Mouse (Mus musculus): Measurements from ENCODE around the gene Gm813. TPM values are rescaled to one million over a fixed set of nuclear protein-coding genes. Genes with fewer than 3 reads are reported as not detected.
"Not testable (repeated sequence)": the region's sequence is repeated elsewhere in the genome, so short reads cannot be mapped to it uniquely, and the experiment has no call there.

Gm813 gene
- polyA plus RNA-seq (2015; fragmentation: Nextera tagmentation; extraction: Ambion mirVana) = not detected in 2 replicates

GRCm38 (mm10) chr16:58616878-58617277 is at the start of gene Gm813:
TSS of gene Gm813 (minus strand) at chr16:58616978.
- Histone ChIP-seq H3K9me3 (replicated peaks; ENCODE audit: control insufficient read depth, low read length) (no peaks in the 10 kb centered on the region), H3K27me3 (ENCODE audit: control insufficient read depth, insufficient read depth, low read length) (no peaks in the 10 kb centered on the region), H3K4me1 (ENCODE audit: control insufficient read depth, insufficient read depth, low read length) (no peaks in the 10 kb centered on the region), H3K9ac (ENCODE audit: low read length) (no peak within 1 kb of the TSS), H3K4me2 (ENCODE audit: low read depth, low read length) (no peak within 1 kb of the TSS), H3K4me3 (replicated peaks; ENCODE audit: low read length) (no peak within 1 kb of the TSS), H3K36me3 (ENCODE audit: control insufficient read depth, insufficient read depth, low read length) (no peaks in the 10 kb centered on the region), H3K27ac (ENCODE audit: low read length) (no peak within 1 kb of the TSS)
- no peak for ATAC-seq (ENCODE audit: insufficient read depth, low FRiP score)
- 88% methylated on average over 6 of the region's 6 CpGs for WGBS

- not testable (repeated sequence) for H3K36me3 ChIP-seq (ENCODE audit: control insufficient read depth, insufficient read depth, low read length); H3K4me2 ChIP-seq (ENCODE audit: low read depth, low read length); H3K9me3 ChIP-seq (replicated peaks; ENCODE audit: control insufficient read depth, low read length); H3K9ac ChIP-seq (ENCODE audit: low read length); ATAC-seq (ENCODE audit: insufficient read depth, low FRiP score); H3K27ac ChIP-seq (ENCODE audit: low read length); H3K4me3 ChIP-seq (replicated peaks; ENCODE audit: low read length); H3K27me3 ChIP-seq (ENCODE audit: control insufficient read depth, insufficient read depth, low read length); H3K4me1 ChIP-seq (ENCODE audit: control insufficient read depth, insufficient read depth, low read length)
These were observed 48.4 kb upstream of the Gm813 start for GRCm38 (mm10) chr16:58665137-58665536.

GRCm38 (mm10) chr16:58663816-58664215 is 47.0 kb upstream of the Gm813 start:
- Histone ChIP-seq H3K9me3 (replicated peaks; ENCODE audit: control insufficient read depth, low read length) (no peaks in the 10 kb centered on the region), H3K4me2 (ENCODE audit: low read depth, low read length) (no peak overlapping the region), H3K4me3 (replicated peaks; ENCODE audit: low read length) (no peak overlapping the region), H3K27ac (ENCODE audit: low read length) (no peak overlapping the region), H3K27me3 (ENCODE audit: control insufficient read depth, insufficient read depth, low read length) (no peaks in the 10 kb centered on the region), H3K9ac (ENCODE audit: low read length) (no peak overlapping the region), H3K36me3 (ENCODE audit: control insufficient read depth, insufficient read depth, low read length) (no peaks in the 10 kb centered on the region), H3K4me1 (ENCODE audit: control insufficient read depth, insufficient read depth, low read length) (no peaks in the 10 kb centered on the region)
- 88% methylated on average over 2 of the region's 2 CpGs for WGBS
- no peak for ATAC-seq (ENCODE audit: insufficient read depth, low FRiP score)

GRCm38 (mm10) chr16:58663021-58663420 is 46.2 kb upstream of the Gm813 start:
- no peak overlapping the region for H3K27ac ChIP-seq (ENCODE audit: low read length)
- 42% methylated on average over 5 of the region's 5 CpGs for WGBS
- no peaks in the 10 kb centered on the region for H3K4me1 ChIP-seq (ENCODE audit: control insufficient read depth, insufficient read depth, low read length)
- peak; percentile 56; the same call in 1 of the 2 replicates for ATAC-seq (ENCODE audit: insufficient read depth, low FRiP score)
- H3K4me2 ChIP-seq (ENCODE audit: low read depth, low read length) = no peak overlapping the region
- H3K9me3 ChIP-seq (replicated peaks; ENCODE audit: control insufficient read depth, low read length) = no peaks in the 10 kb centered on the region
- H3K27me3 ChIP-seq (ENCODE audit: control insufficient read depth, insufficient read depth, low read length) = no peaks in the 10 kb centered on the region
- H3K9ac ChIP-seq (ENCODE audit: low read length) = no peak overlapping the region
- no peaks in the 10 kb centered on the region for H3K36me3 ChIP-seq (ENCODE audit: control insufficient read depth, insufficient read depth, low read length)
- no peak overlapping the region for H3K4me3 ChIP-seq (replicated peaks; ENCODE audit: low read length)

- Histone ChIP-seq H3K27me3 (ENCODE audit: control insufficient read depth, insufficient read depth, low read length) (no peaks in the 10 kb centered on the region), H3K4me3 (replicated peaks; ENCODE audit: low read length) (no peak overlapping the region), H3K4me1 (ENCODE audit: control insufficient read depth, insufficient read depth, low read length) (no peaks in the 10 kb centered on the region), H3K27ac (ENCODE audit: low read length) (no peak overlapping the region), H3K9ac (ENCODE audit: low read length) (no peak overlapping the region), H3K9me3 (replicated peaks; ENCODE audit: control insufficient read depth, low read length) (no peaks in the 10 kb centered on the region), H3K4me2 (ENCODE audit: low read depth, low read length) (no peak overlapping the region), H3K36me3 (ENCODE audit: control insufficient read depth, insufficient read depth, low read length) (no peaks in the 10 kb centered on the region)
- ATAC-seq (ENCODE audit: insufficient read depth, low FRiP score) = no peak
These were observed 45.6 kb upstream of the Gm813 start for GRCm38 (mm10) chr16:58662287-58662791.

GRCm38 (mm10) chr16:58661826-58662225 is 45.0 kb upstream of the Gm813 start:
- H3K27ac ChIP-seq (ENCODE audit: low read length) = no peak overlapping the region
- 70% methylated on average over 5 of the region's 5 CpGs for WGBS
- no peak for ATAC-seq (ENCODE audit: insufficient read depth, low FRiP score)

GRCm38 (mm10) chr16:58658668-58659067 is 41.9 kb upstream of the Gm813 start:
- H3K27ac ChIP-seq (ENCODE audit: low read length) = no peak overlapping the region
- no peaks in the 10 kb centered on the region for H3K4me1 ChIP-seq (ENCODE audit: control insufficient read depth, insufficient read depth, low read length)
- no peak overlapping the region for H3K9ac ChIP-seq (ENCODE audit: low read length)
- 88% methylated on average over 6 of the region's 6 CpGs for WGBS
- H3K4me2 ChIP-seq (ENCODE audit: low read depth, low read length) = no peak overlapping the region
- ATAC-seq (ENCODE audit: insufficient read depth, low FRiP score) = no peak
- no peaks in the 10 kb centered on the region for H3K9me3 ChIP-seq (replicated peaks; ENCODE audit: control insufficient read depth, low read length)
- H3K36me3 ChIP-seq (ENCODE audit: control insufficient read depth, insufficient read depth, low read length) = no peaks in the 10 kb centered on the region
- H3K4me3 ChIP-seq (replicated peaks; ENCODE audit: low read length) = no peak overlapping the region
- H3K27me3 ChIP-seq (ENCODE audit: control insufficient read depth, insufficient read depth, low read length) = no peaks in the 10 kb centered on the region

More at GRCm38 (mm10) chr16:58661826-58662225, 45.0 kb upstream of the Gm813 start:
- no peaks in the 10 kb centered on the region for H3K27me3 ChIP-seq (ENCODE audit: control insufficient read depth, insufficient read depth, low read length)
- no peaks in the 10 kb centered on the region for H3K4me1 ChIP-seq (ENCODE audit: control insufficient read depth, insufficient read depth, low read length)
- no peak overlapping the region for H3K9ac ChIP-seq (ENCODE audit: low read length)
- H3K36me3 ChIP-seq (ENCODE audit: control insufficient read depth, insufficient read depth, low read length) = no peaks in the 10 kb centered on the region
- no peaks in the 10 kb centered on the region for H3K9me3 ChIP-seq (replicated peaks; ENCODE audit: control insufficient read depth, low read length)
- no peak overlapping the region for H3K4me3 ChIP-seq (replicated peaks; ENCODE audit: low read length)
- H3K4me2 ChIP-seq (ENCODE audit: low read depth, low read length) = no peak overlapping the region

- 79% methylated on average over 4 of the region's 4 CpGs for WGBS
These were observed 39.7 kb upstream of the Gm813 start for GRCm38 (mm10) chr16:58656526-58656925.

GRCm38 (mm10) chr16:58655751-58656150 is 39.0 kb upstream of the Gm813 start:
- Histone ChIP-seq H3K27ac (ENCODE audit: low read length) (no peak overlapping the region), H3K9me3 (replicated peaks; ENCODE audit: control insufficient read depth, low read length) (no peaks in the 10 kb centered on the region), H3K4me3 (replicated peaks; ENCODE audit: low read length) (no peak overlapping the region), H3K4me1 (ENCODE audit: control insufficient read depth, insufficient read depth, low read length) (no peaks in the 10 kb centered on the region), H3K27me3 (ENCODE audit: control insufficient read depth, insufficient read depth, low read length) (no peaks in the 10 kb centered on the region), H3K36me3 (ENCODE audit: control insufficient read depth, insufficient read depth, low read length) (no peaks in the 10 kb centered on the region), H3K9ac (ENCODE audit: low read length) (no peak overlapping the region), H3K4me2 (ENCODE audit: low read depth, low read length) (no peak overlapping the region)
- no peak for ATAC-seq (ENCODE audit: insufficient read depth, low FRiP score)

More at GRCm38 (mm10) chr16:58656526-58656925, 39.7 kb upstream of the Gm813 start:
- no peak overlapping the region for H3K4me3 ChIP-seq (replicated peaks; ENCODE audit: low read length)
- no peaks in the 10 kb centered on the region for H3K9me3 ChIP-seq (replicated peaks; ENCODE audit: control insufficient read depth, low read length)
- H3K27me3 ChIP-seq (ENCODE audit: control insufficient read depth, insufficient read depth, low read length) = no peaks in the 10 kb centered on the region
- no peaks in the 10 kb centered on the region for H3K4me1 ChIP-seq (ENCODE audit: control insufficient read depth, insufficient read depth, low read length)
- no peak overlapping the region for H3K4me2 ChIP-seq (ENCODE audit: low read depth, low read length)
- no peak overlapping the region for H3K9ac ChIP-seq (ENCODE audit: low read length)
- H3K27ac ChIP-seq (ENCODE audit: low read length) = no peak overlapping the region
- no peak for ATAC-seq (ENCODE audit: insufficient read depth, low FRiP score)
- H3K36me3 ChIP-seq (ENCODE audit: control insufficient read depth, insufficient read depth, low read length) = no peaks in the 10 kb centered on the region

GRCm38 (mm10) chr16:58649979-58650378 is 33.2 kb upstream of the Gm813 start:
- Histone ChIP-seq H3K4me3 (replicated peaks; ENCODE audit: low read length) (no peak overlapping the region), H3K36me3 (ENCODE audit: control insufficient read depth, insufficient read depth, low read length) (no peaks in the 10 kb centered on the region), H3K4me1 (ENCODE audit: control insufficient read depth, insufficient read depth, low read length) (no peaks in the 10 kb centered on the region), H3K4me2 (ENCODE audit: low read depth, low read length) (no peak overlapping the region), H3K9me3 (replicated peaks; ENCODE audit: control insufficient read depth, low read length) (no peaks in the 10 kb centered on the region), H3K27ac (ENCODE audit: low read length) (no peak overlapping the region), H3K27me3 (ENCODE audit: control insufficient read depth, insufficient read depth, low read length) (no peaks in the 10 kb centered on the region), H3K9ac (ENCODE audit: low read length) (no peak overlapping the region)
- WGBS = 92% methylated on average over 10 of the region's 10 CpGs
- ATAC-seq (ENCODE audit: insufficient read depth, low FRiP score) = no peak

All from stomach, embryonic 16.5 days (tissue).